Mouse (Mus musculus) hindbrain, embryonic 13.5 days (tissue): Measurements from ENCODE around the gene Clip1. TPM values are rescaled to one million over a fixed set of nuclear protein-coding genes. Genes with fewer than 3 reads are reported as not detected.
"Not testable (repeated sequence)": the region's sequence is repeated elsewhere in the genome, so short reads cannot be mapped to it uniquely, and the experiment has no call there.

Experiments
- ATAC-seq: fragments of 200-750 bp; cut with Nextera tagmentation; 2 replicates; pipeline ENCODE4 v1.8.0; 2017; ENCODE audit warnings: moderate TSS enrichment; ENCODE audit not compliant: low FRiP score
- H3K27ac ChIP-seq: fragments of 300-500 bp; sonication (generic); 2 replicates; pipeline ENCODE4 v1.5.1; 2015; ENCODE audit warnings: inconsistent platforms, mild to moderate bottlenecking, moderate library complexity
- H3K27me3 ChIP-seq: fragments of 300-500 bp; sonication (generic); 2 replicates; pipeline ENCODE4 v1.6.1; 2015; ENCODE audit warnings: mild to moderate bottlenecking, inconsistent platforms
- H3K36me3 ChIP-seq: fragments of 300-500 bp; sonication (generic); 2 replicates; pipeline ENCODE4 v1.6.1; 2015; ENCODE audit warnings: mild to moderate bottlenecking, inconsistent platforms
- H3K4me1 ChIP-seq: fragments of 300-500 bp; sonication (generic); replicated peaks from 2 replicates; pipeline ENCODE4 v1.6.1; 2015; ENCODE audit warnings: inconsistent platforms
- H3K4me2 ChIP-seq: fragments of 300-500 bp; sonication (generic); 2 replicates; pipeline ENCODE4 v1.6.1; 2015; ENCODE audit warnings: inconsistent platforms, mild to moderate bottlenecking, moderate library complexity
- H3K4me3 ChIP-seq: fragments of 300-500 bp; sonication (generic); 2 replicates; pipeline ENCODE4 v1.5.1; 2015; ENCODE audit warnings: mild to moderate bottlenecking, inconsistent platforms
- H3K9ac ChIP-seq: fragments of 300-500 bp; sonication (generic); 2 replicates; pipeline ENCODE4 v1.6.1; 2015; ENCODE audit warnings: mild to moderate bottlenecking, inconsistent platforms
- H3K9me3 ChIP-seq: fragments of 300-500 bp; sonication (generic); 2 replicates; pipeline ENCODE4 v1.6.1; 2016; ENCODE audit warnings: inconsistent platforms
- WGBS: fragments of 180-500 bp; shearing (Covaris S2); methylation state at CpG from one replicate; pipeline ENCODE4 v1.1.7; 2015; 5-methylcytosine and 5-hydroxymethylcytosine counted together
- polyA plus RNA-seq: library from polyadenylated mRNA; unstranded; fragments of >200 nt; fragmentation: Nextera tagmentation; extraction: Ambion mirVana; gene quantifications from 2 replicates; pipeline ENCODE4 v1.2.1, GENCODE M21; 2015

The Clip1 gene
- 80.2 and 84.8 TPM in 2 replicates for polyA plus RNA-seq

DNA sequence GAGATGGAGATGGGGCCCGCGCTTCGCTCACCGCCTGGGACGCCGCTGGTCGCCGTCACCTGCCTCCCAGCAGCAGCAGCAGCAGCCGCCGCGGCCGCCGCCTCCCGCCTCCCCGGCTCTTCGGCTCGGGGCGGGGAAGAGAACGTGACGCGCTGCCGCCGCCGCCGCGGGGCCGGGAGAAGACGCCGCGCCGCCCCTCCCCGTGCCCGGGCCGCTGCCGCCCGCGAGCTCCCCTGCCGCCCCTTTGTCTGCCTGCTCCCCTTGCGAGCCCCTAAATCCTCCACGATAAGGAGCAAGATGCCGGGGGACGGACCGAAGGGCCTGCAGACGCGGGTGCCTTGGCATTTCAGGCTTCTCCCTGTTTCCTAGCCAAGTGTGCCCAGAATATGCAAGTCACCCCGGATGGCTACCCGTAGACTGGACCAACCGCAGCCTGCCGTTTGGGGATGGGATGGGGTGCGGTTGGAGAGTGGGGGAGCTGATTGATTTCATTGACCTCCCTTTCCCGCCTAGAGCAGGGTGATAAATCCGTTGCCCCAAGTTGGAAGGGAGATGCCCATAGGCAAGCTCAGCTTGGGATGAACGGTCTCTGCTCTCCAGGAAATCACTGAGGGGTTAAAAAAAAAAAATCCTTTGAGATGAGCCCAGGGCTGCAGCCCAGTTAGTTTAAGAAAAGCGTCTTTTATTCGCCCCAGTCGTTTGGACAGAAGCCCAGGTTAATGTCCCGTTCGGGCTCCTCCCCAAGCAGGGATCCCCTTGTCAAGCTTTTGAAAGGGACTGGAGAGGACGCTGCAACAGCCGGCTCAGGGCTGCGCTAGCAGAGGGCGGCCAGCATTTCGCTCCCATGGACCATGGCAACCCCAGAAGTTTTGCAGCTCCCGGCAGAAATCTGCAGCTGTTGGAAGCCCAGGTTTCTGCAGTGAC lies at the start of gene Clip1:
Gene Clip1 (minus strand): TSS at position 398 of the 924 bp plus-strand sequence.
- peak within 1 kb of the TSS; percentile 100 for H3K27ac ChIP-seq
- H3K36me3 ChIP-seq: no peaks in the 10 kb centered on the region
- ATAC-seq: peak; percentile 79
- H3K4me2 ChIP-seq: peak within 1 kb of the TSS; percentile 70
- H3K4me1 ChIP-seq: peaks cover 41% of the 10 kb centered on the region
- H3K9me3 ChIP-seq: no peaks in the 10 kb centered on the region
- peak within 1 kb of the TSS; percentile 100 for H3K9ac ChIP-seq
- peak within 1 kb of the TSS; percentile 95 for H3K4me3 ChIP-seq
- under 1% methylated on average over 49 of the region's 64 CpGs for WGBS
- no peaks in the 10 kb centered on the region for H3K27me3 ChIP-seq

DNA sequence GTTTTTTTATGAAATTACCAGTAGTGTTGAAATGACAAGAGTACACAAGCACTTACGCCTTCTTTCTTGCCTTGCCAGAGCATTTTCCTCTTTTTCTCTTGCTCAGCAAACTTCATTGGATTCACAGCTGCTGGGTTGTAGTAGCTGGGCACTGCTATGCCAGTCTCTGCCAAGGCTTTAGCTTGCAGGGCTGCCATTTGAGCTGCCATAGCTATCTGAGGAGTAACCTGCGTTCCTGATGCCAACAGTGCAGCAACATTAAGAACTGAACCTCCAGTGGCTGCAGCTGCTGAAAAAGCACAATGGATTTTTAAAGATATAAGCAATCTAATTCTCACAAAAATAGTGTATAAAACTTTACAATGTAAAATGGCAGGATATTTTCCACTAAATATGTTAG lies 46.6 kb upstream of the Clip1 start:
- ATAC-seq: no peak
- H3K27me3 ChIP-seq: no peaks in the 10 kb centered on the region
- H3K4me2 ChIP-seq: no peak overlapping the region
- no peak overlapping the region for H3K4me3 ChIP-seq
- H3K27ac ChIP-seq: no peak overlapping the region
- no peak overlapping the region for H3K9ac ChIP-seq
- WGBS: 91% methylated on average over 2 of the region's 2 CpGs
- H3K4me1 ChIP-seq: no peaks in the 10 kb centered on the region
- H3K9me3 ChIP-seq: no peaks in the 10 kb centered on the region
- peaks cover 80% of the 10 kb centered on the region for H3K36me3 ChIP-seq

DNA sequence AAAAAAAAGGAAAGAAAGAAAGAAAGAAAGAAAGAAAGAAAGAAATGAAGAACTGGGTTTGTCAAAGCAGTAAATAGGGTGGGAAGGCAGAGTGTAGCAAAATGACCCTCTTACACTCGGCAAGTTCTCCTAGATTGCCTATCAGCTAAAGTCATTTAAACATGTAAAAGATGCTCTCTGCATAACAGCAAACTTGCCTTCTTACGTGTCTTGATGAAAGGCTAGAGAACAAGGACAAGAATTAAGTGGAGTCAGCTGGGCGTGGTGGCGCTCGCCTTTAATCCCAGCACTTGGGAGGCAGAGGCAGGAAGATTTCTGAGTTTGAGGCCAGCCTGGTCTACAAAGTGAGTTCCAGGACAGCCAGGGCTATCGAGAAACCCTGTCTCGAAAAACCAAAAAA lies 39.4 kb upstream of the Clip1 start:
- not testable (repeated sequence) for ATAC-seq, H3K4me3 ChIP-seq, H3K27me3 ChIP-seq, H3K9ac ChIP-seq, H3K27ac ChIP-seq, H3K9me3 ChIP-seq, H3K4me2 ChIP-seq
- WGBS: 90% methylated on average over 7 of the region's 7 CpGs
- H3K36me3 ChIP-seq: peaks cover 18% of the 10 kb centered on the region
- H3K4me1 ChIP-seq: peaks cover 13% of the 10 kb centered on the region

DNA sequence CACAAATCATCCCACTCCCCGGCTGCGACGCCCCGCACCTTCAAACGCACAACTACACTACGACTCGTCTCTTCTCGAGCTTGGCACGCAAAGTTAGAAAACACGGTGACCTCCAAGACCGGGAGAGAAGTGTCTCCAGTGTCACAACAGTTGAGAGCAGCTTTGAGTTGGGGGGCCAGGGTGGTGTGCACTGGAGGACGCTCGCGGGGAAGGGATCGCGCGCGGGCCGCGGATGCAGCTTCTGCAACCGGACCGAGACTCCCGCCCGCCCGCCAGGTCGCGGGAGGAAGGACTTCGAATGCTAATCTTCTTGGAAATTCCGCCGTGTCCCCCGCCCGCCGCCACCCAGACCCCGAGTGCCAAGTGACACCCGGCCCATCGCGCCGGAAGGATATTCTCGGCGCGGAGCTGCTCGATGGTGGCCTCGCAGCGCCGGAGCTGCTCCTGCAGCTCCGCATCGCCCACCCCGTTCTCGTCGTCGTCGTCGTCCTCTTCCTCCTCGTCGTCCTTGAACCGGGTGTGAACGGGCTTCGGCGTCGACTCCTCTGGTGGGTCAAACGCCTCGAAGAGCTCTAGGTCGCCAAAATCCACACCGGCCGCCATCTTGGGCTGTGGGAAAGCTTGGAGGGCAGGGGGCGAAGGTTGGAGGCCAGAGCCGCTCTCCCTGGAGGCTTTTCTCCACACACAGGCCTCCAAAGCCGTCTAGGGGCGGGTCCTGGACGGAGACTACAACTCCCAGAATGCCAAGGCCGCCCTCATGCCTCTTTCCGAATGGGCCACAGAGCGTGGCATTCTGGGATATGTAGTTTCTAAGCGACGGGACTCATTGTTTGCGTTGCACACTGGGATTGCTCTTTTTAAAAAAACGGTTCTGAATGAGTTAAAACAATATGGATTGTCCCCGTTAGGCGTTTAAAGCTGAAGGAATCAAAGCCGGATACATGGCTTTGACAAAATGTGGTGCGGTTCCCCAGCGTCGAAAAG lies 36.2 kb upstream of the Clip1 start, which contains the start of gene Zcchc8:
Gene Zcchc8 (minus strand): TSS at position 773 of the 984 bp plus-strand sequence.
- Histone ChIP-seq H3K9me3 (no peaks in the 10 kb centered on the region), H3K27ac (peak within 1 kb of the TSS; percentile 92), H3K9ac (peak within 1 kb of the TSS; percentile 90), H3K27me3 (no peaks in the 10 kb centered on the region), H3K36me3 (peaks cover 17% of the 10 kb centered on the region), H3K4me1 (peaks cover 32% of the 10 kb centered on the region), H3K4me3 (peak within 1 kb of the TSS; percentile 90), H3K4me2 (peak within 1 kb of the TSS; percentile 87)
- WGBS: under 1% methylated on average over 83 of the region's 83 CpGs
- peak; percentile 100 for ATAC-seq

DNA sequence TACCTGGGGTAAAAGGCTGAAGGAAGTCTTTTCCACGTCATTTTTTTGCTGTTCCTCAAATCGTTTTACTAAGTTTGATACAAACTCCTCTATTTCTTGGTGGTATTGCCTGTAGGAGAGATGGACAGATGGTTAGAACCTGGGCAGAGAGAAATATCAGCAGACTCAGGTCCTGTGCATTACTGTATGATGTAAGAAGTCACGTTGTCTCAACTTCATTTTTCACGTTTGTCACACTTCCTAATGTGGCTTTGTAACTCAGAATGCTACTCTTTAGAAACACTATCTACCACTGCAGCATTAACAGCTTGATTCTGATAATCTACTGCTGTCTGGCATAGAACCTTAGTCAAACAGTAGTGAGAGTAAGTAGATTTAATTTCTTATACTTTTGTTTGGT lies 30.2 kb upstream of the Clip1 start:
- H3K27ac ChIP-seq: no peak overlapping the region
- H3K27me3 ChIP-seq: no peaks in the 10 kb centered on the region
- WGBS: 94% methylated on average over 4 of the region's 4 CpGs
- H3K4me2 ChIP-seq: no peak overlapping the region
- H3K4me1 ChIP-seq: peaks cover 27% of the 10 kb centered on the region
- no peak for ATAC-seq
- H3K9me3 ChIP-seq: no peaks in the 10 kb centered on the region
- no peak overlapping the region for H3K4me3 ChIP-seq
- no peak overlapping the region for H3K9ac ChIP-seq
- peaks cover 75% of the 10 kb centered on the region for H3K36me3 ChIP-seq

DNA sequence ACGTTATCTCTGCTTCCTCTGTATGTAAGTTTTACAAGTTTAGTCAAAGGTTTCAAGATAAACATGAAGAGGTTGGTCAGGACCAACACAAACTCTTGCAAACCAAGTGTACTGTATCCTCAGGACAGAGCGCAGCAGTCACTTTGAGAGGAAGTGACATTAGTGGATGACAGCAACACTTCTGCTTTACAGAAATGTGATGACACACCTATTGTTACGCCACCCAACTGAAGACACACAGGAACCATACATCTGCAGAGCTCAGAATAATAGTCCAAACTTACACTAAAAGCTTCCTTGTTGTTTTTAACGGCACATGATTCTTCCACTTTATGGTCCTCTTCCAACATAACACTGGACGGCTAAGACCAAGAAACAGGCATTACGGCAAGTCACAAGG lies 29.4 kb upstream of the Clip1 start:
- H3K27me3 ChIP-seq: no peaks in the 10 kb centered on the region
- peaks cover 19% of the 10 kb centered on the region for H3K4me1 ChIP-seq
- H3K9me3 ChIP-seq: no peaks in the 10 kb centered on the region
- H3K36me3 ChIP-seq: peaks cover 82% of the 10 kb centered on the region
- no peak overlapping the region for H3K9ac ChIP-seq
- no peak for ATAC-seq
- H3K27ac ChIP-seq: no peak overlapping the region
- WGBS: 95% methylated on average over 6 of the region's 6 CpGs
- no peak overlapping the region for H3K4me3 ChIP-seq
- no peak overlapping the region for H3K4me2 ChIP-seq

DNA sequence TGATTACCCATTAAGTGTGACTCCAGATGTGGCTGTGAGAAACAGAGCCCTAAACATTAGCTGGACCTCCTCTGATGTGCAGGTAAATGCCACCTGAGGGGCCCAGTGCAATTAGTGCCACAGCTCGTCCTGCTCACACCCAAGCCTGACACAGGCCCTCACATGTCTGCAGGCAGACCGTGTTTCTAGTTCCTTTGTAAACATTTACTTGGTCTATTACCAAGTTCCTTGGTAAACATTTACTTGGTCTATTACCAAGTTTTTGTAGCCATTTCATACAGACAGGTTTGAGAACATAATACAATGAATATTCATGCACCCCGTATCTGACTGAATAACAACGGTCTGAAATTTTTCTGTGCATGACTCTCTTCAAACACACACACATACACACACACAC lies 25.2 kb upstream of the Clip1 start:
- H3K4me3 ChIP-seq: no peak overlapping the region
- WGBS: 86% methylated on average over 4 of the region's 4 CpGs
- ATAC-seq: no peak

DNA sequence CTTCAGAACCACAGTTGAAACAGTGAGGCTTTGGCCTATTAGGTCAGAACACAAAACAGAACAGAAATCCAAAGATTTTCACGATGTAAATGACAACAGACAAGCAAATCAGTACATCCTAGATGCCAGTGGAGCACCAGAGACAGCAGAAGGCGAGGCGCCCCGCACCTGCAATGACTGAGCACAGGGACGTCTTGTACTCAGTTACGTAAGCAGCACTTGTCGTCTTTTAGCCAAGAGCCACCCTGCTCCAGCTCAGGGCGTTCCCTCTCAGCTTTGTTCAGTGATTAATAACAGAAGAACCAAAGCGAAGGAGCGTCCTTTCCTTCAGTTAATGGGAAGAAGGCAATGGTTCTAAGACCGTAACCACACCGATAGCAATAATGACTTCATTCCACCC lies 24.2 kb upstream of the Clip1 start:
- no peak overlapping the region for H3K4me2 ChIP-seq
- H3K4me3 ChIP-seq: no peak overlapping the region
- no peak overlapping the region for H3K27ac ChIP-seq
- no peaks in the 10 kb centered on the region for H3K9me3 ChIP-seq
- peaks cover 94% of the 10 kb centered on the region for H3K36me3 ChIP-seq
- no peak for ATAC-seq
- no peaks in the 10 kb centered on the region for H3K27me3 ChIP-seq
- 94% methylated on average over 12 of the region's 12 CpGs for WGBS
- H3K4me1 ChIP-seq: no peaks in the 10 kb centered on the region
- H3K9ac ChIP-seq: no peak overlapping the region

More for the DNA sequence above, 25.2 kb upstream of the Clip1 start:
- H3K36me3 ChIP-seq: peaks cover 95% of the 10 kb centered on the region
- no peak overlapping the region for H3K27ac ChIP-seq
- no peak overlapping the region for H3K9ac ChIP-seq
- no peaks in the 10 kb centered on the region for H3K9me3 ChIP-seq
- H3K27me3 ChIP-seq: no peaks in the 10 kb centered on the region
- H3K4me2 ChIP-seq: no peak overlapping the region
- H3K4me1 ChIP-seq: no peaks in the 10 kb centered on the region

- ATAC-seq: no peak
- Histone ChIP-seq H3K27me3 (no peaks in the 10 kb centered on the region), H3K36me3 (peaks cover 81% of the 10 kb centered on the region), H3K9ac (no peak overlapping the region), H3K4me2 (no peak overlapping the region), H3K4me3 (no peak overlapping the region), H3K4me1 (no peaks in the 10 kb centered on the region), H3K27ac (no peak overlapping the region), H3K9me3 (no peaks in the 10 kb centered on the region)
- WGBS: 78% methylated on average over 11 of the region's 11 CpGs
These were observed 16.2 kb upstream of the Clip1 start for GRCm38 (mm10) chr5:123700625-123701024.

DNA sequence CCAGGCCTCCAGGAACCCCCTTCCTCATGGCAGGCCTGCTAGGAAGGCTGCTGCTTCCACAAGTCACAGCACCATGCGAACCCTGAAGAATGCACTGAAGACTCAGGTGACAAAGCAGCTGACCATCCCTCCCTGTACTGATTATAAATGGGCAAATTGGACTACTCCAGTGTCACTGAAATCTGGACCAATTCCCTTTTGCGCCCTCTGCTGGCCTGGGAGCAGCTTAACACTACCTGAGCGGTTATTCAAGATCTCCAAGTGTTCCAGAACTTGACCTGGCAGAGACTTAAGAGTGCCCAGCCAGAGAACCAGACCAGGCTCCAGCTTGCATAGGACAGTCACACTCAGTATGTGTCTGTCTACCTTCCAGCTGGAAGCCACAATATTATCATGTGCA lies 14.8 kb upstream of the Clip1 start:
- Histone ChIP-seq H3K4me3 (no peak overlapping the region), H3K9ac (no peak overlapping the region), H3K9me3 (no peaks in the 10 kb centered on the region), H3K27me3 (no peaks in the 10 kb centered on the region), H3K27ac (no peak overlapping the region), H3K4me2 (no peak overlapping the region), H3K4me1 (no peaks in the 10 kb centered on the region), H3K36me3 (peaks cover 67% of the 10 kb centered on the region)
- WGBS: 30% methylated on average over 3 of the region's 3 CpGs
- no peak for ATAC-seq

- no peak overlapping the region for H3K9ac ChIP-seq
- no peak for ATAC-seq
These were observed 12.5 kb upstream of the Clip1 start for GRCm38 (mm10) chr5:123696961-123697360.

GRCm38 (mm10) chr5:123696244-123696643 lies 11.8 kb upstream of the Clip1 start:
- Histone ChIP-seq H3K9ac (no peak overlapping the region), H3K4me3 (no peak overlapping the region), H3K27ac (no peak overlapping the region), H3K27me3 (no peaks in the 10 kb centered on the region), H3K9me3 (no peaks in the 10 kb centered on the region), H3K4me1 (no peaks in the 10 kb centered on the region), H3K36me3 (peaks cover 39% of the 10 kb centered on the region), H3K4me2 (no peak overlapping the region)
- WGBS: 95% methylated on average over 7 of the region's 7 CpGs
- no peak for ATAC-seq

More at GRCm38 (mm10) chr5:123696961-123697360, 12.5 kb upstream of the Clip1 start:
- no peaks in the 10 kb centered on the region for H3K4me1 ChIP-seq
- H3K4me2 ChIP-seq: no peak overlapping the region
- no peaks in the 10 kb centered on the region for H3K27me3 ChIP-seq
- no peak overlapping the region for H3K4me3 ChIP-seq
- H3K27ac ChIP-seq: no peak overlapping the region
- WGBS: 95% methylated on average over 4 of the region's 4 CpGs
- H3K36me3 ChIP-seq: peaks cover 45% of the 10 kb centered on the region
- no peaks in the 10 kb centered on the region for H3K9me3 ChIP-seq
